Mouse (Mus musculus): ENCODE measurements at regions not wholly inside any gene's neighbourhood (a gene's known extent, or its start where the extent isn't known, plus 50 kb on each side); places are given as distances from the start of the nearest gene placed in this dataset.

GRCm38 (mm10) chr2:148107607-148108115 is 60.9 kb upstream of the Foxa2 start:
- H3K4me2 ChIP-seq (replicated peaks; ENCODE audit: low read depth, low read length, severe bottlenecking) = no peak overlapping the region
- H3K36me3 ChIP-seq (ENCODE audit: control insufficient read depth, insufficient read depth, low read length) = no peaks in the 10 kb centered on the region
- TF ChIP-seq POLR2A (IDR thresholded peaks at IDR 0.05; ENCODE audit: borderline replicate concordance, extremely low read depth, insufficient read depth, insufficient read length) = no peak
- H3K4me1 ChIP-seq (ENCODE audit: control insufficient read depth, insufficient read depth, low read length) = no peaks in the 10 kb centered on the region
- H3K4me3 ChIP-seq (replicated peaks; ENCODE audit: low read length) = no peak overlapping the region
- H3K9me3 ChIP-seq (ENCODE audit: control insufficient read depth, low read length) = no peaks in the 10 kb centered on the region
- DNase-seq (ENCODE audit: low spot score) (no peak), ATAC-seq (ENCODE audit: low FRiP score, low read depth) (no peak)
- no peak overlapping the region for H3K9ac ChIP-seq (ENCODE audit: low read depth, low read length, severe bottlenecking)
- H3K27me3 ChIP-seq (ENCODE audit: control insufficient read depth, insufficient read depth, low read length) = no peaks in the 10 kb centered on the region
- no peak overlapping the region for H3K27ac ChIP-seq (replicated peaks; ENCODE audit: low read depth, low read length)
- 65% methylated on average over 5 of the region's 5 CpGs for WGBS

GRCm38 (mm10) chr2:148110149-148110548 is 63.4 kb upstream of the Foxa2 start:
- no peaks in the 10 kb centered on the region for H3K27me3 ChIP-seq (ENCODE audit: control insufficient read depth, insufficient read depth, low read length)
- H3K9ac ChIP-seq (ENCODE audit: low read depth, low read length, severe bottlenecking) = no peak overlapping the region
- no peak overlapping the region for H3K4me3 ChIP-seq (replicated peaks; ENCODE audit: low read length)
- no peak for TF ChIP-seq POLR2A (IDR thresholded peaks at IDR 0.05; ENCODE audit: borderline replicate concordance, extremely low read depth, insufficient read depth, insufficient read length)
- no peak overlapping the region for H3K4me2 ChIP-seq (replicated peaks; ENCODE audit: low read depth, low read length, severe bottlenecking)
- H3K9me3 ChIP-seq (ENCODE audit: control insufficient read depth, low read length) = no peaks in the 10 kb centered on the region
- no peak overlapping the region for H3K27ac ChIP-seq (replicated peaks; ENCODE audit: low read depth, low read length)
- no peaks in the 10 kb centered on the region for H3K36me3 ChIP-seq (ENCODE audit: control insufficient read depth, insufficient read depth, low read length)
- DNase-seq (ENCODE audit: low spot score) (no peak), ATAC-seq (ENCODE audit: low FRiP score, low read depth) (no peak)
- H3K4me1 ChIP-seq (ENCODE audit: control insufficient read depth, insufficient read depth, low read length) = no peaks in the 10 kb centered on the region
- WGBS = 57% methylated on average over 2 of the region's 2 CpGs

GRCm38 (mm10) chr2:148111889-148112288 is 65.1 kb upstream of the Foxa2 start:
- no peak for DNase-seq (ENCODE audit: low spot score)
- TF ChIP-seq POLR2A (IDR thresholded peaks at IDR 0.05; ENCODE audit: borderline replicate concordance, extremely low read depth, insufficient read depth, insufficient read length) = no peak
- ATAC-seq (ENCODE audit: low FRiP score, low read depth) = no peak
- Histone ChIP-seq H3K27me3 (ENCODE audit: control insufficient read depth, insufficient read depth, low read length) (no peaks in the 10 kb centered on the region), H3K4me1 (ENCODE audit: control insufficient read depth, insufficient read depth, low read length) (no peaks in the 10 kb centered on the region), H3K9me3 (ENCODE audit: control insufficient read depth, low read length) (no peaks in the 10 kb centered on the region), H3K4me3 (replicated peaks; ENCODE audit: low read length) (no peak overlapping the region), H3K4me2 (replicated peaks; ENCODE audit: low read depth, low read length, severe bottlenecking) (no peak overlapping the region), H3K36me3 (ENCODE audit: control insufficient read depth, insufficient read depth, low read length) (no peaks in the 10 kb centered on the region), H3K9ac (ENCODE audit: low read depth, low read length, severe bottlenecking) (no peak overlapping the region), H3K27ac (replicated peaks; ENCODE audit: low read depth, low read length) (no peak overlapping the region)
- 28% methylated on average over 10 of the region's 10 CpGs for WGBS

- no peak for DNase-seq (ENCODE audit: low spot score)
- no peak overlapping the region for H3K27ac ChIP-seq (replicated peaks; ENCODE audit: low read depth, low read length)
- H3K4me1 ChIP-seq (ENCODE audit: control insufficient read depth, insufficient read depth, low read length) = no peaks in the 10 kb centered on the region
- no peaks in the 10 kb centered on the region for H3K9me3 ChIP-seq (ENCODE audit: control insufficient read depth, low read length)
- H3K4me2 ChIP-seq (replicated peaks; ENCODE audit: low read depth, low read length, severe bottlenecking) = no peak overlapping the region
- 53% methylated on average over 2 of the region's 2 CpGs for whole genome bisulfite sequencing
- no peaks in the 10 kb centered on the region for H3K36me3 ChIP-seq (ENCODE audit: control insufficient read depth, insufficient read depth, low read length)
- TF ChIP-seq POLR2A (IDR thresholded peaks at IDR 0.05; ENCODE audit: borderline replicate concordance, extremely low read depth, insufficient read depth, insufficient read length) = no peak
- no peaks in the 10 kb centered on the region for H3K27me3 ChIP-seq (ENCODE audit: control insufficient read depth, insufficient read depth, low read length)
- H3K4me3 ChIP-seq (replicated peaks; ENCODE audit: low read length) = no peak overlapping the region
- no peak overlapping the region for H3K9ac ChIP-seq (ENCODE audit: low read depth, low read length, severe bottlenecking)
- no peak for ATAC-seq (ENCODE audit: low FRiP score, low read depth)
Measured at GRCm38 (mm10) chr2:148113184-148113583, 66.4 kb upstream of the Foxa2 start.

- Histone ChIP-seq H3K4me2 (replicated peaks; ENCODE audit: low read depth, low read length, severe bottlenecking) (no peak overlapping the region), H3K9me3 (ENCODE audit: control insufficient read depth, low read length) (no peaks in the 10 kb centered on the region), H3K4me1 (ENCODE audit: control insufficient read depth, insufficient read depth, low read length) (no peaks in the 10 kb centered on the region), H3K27me3 (ENCODE audit: control insufficient read depth, insufficient read depth, low read length) (no peaks in the 10 kb centered on the region), H3K36me3 (ENCODE audit: control insufficient read depth, insufficient read depth, low read length) (no peaks in the 10 kb centered on the region), H3K4me3 (replicated peaks; ENCODE audit: low read length) (no peak overlapping the region), H3K27ac (replicated peaks; ENCODE audit: low read depth, low read length) (no peak overlapping the region), H3K9ac (ENCODE audit: low read depth, low read length, severe bottlenecking) (no peak overlapping the region)
- TF ChIP-seq POLR2A (IDR thresholded peaks at IDR 0.05; ENCODE audit: borderline replicate concordance, extremely low read depth, insufficient read depth, insufficient read length) = no peak
- 32% methylated on average over 4 of the region's 4 CpGs for WGBS
- ATAC-seq (ENCODE audit: low FRiP score, low read depth) (no peak), DNase-seq (ENCODE audit: low spot score) (no peak)
Measured at GRCm38 (mm10) chr2:148114600-148114999, 67.8 kb upstream of the Foxa2 start.

Measured in limb, embryonic 14.5 days (tissue).